Mouse (Mus musculus) retina, embryonic 14.5 days (tissue): Measurements from ENCODE around the gene Hmga1b.
"Not testable (repeated sequence)": the region's sequence is repeated elsewhere in the genome, so short reads cannot be mapped to it uniquely, and the experiment has no call there.

Experiments used
- DNase-seq: peaks from one replicate; pipeline ENCODE4 v3.0.0-alpha.2; 2015; ENCODE audit warnings: low spot score

The Hmga1b gene

GRCm38 (mm10) chr11:120731858-120732680, 30.5 kb upstream of the Hmga1b start, which contains the start of gene Cbr2:
Cbr2 (minus strand) TSS chr11:120732114.
- DNase-seq = no peak

DNA sequence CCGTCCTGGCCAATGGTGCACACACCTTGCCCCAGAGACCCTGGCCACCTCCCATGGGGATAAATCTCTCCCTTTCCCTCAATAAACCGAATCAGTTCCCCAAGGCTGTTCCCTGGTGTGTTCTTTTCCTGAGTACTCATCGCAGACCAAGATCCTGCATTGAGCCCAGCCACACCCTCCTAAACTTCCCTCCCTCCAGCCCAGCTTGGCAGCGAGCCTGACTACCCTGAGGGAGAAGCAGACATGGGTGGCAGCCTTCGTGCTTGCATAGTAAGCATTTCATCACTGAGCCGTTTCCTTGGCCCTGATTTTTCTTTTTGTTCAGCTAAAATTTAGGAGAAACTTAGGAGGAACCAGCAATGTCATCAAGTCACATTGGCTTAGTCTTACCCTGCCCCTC, 29.1 kb upstream of the Hmga1b start:
- no peak for DNase-seq

- no peak for DNase-seq
Measured at GRCm38 (mm10) chr11:120736424-120736823, 26.2 kb upstream of the Hmga1b start.

DNA sequence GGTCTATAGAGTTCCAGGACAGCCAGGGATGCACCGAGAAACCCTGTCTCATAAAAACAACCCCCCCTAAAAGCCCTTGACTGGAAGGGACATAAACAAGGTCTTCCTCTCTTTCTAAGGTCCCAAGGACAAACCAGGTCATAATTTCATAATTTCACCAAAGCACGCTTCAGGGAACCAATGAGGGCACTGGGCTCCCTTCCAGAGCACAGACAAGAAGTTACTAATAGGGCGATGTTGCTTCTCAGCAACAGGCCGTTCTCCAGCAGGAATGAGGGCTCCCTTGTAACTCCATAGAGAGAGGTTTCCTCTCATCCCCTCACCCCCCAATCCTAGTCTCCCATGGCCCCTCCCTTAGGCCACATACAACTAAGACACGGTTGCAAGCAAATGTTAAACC, 21.6 kb upstream of the Hmga1b start:
- DNase-seq = no peak

- no peak for DNase-seq
Measured at GRCm38 (mm10) chr11:120744121-120744701, 18.4 kb upstream of the Hmga1b start.

DNA sequence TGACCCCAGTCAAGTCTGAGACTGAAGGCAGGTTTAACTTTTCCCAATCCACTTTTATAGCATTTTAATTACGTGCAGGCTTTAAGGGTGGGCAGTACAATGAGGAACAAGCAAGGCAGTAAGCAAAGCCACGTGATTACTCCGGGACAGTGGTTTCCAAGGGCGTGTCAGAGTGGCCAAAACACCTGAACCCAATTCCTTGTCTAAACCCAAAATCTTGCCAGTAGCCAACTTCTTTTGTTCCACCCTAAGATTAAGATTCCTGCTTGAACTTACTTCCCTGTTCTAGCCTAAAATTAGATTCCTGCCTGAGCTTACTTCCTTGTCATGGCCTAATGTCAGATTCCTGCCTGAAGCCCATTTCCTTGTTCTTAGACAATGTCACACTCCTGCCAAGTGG, 14.6 kb upstream of the Hmga1b start:
- DNase-seq = no peak

- peak; percentile 57 for DNase-seq
Measured at GRCm38 (mm10) chr11:120749430-120749829, 13.2 kb upstream of the Hmga1b start.

DNA sequence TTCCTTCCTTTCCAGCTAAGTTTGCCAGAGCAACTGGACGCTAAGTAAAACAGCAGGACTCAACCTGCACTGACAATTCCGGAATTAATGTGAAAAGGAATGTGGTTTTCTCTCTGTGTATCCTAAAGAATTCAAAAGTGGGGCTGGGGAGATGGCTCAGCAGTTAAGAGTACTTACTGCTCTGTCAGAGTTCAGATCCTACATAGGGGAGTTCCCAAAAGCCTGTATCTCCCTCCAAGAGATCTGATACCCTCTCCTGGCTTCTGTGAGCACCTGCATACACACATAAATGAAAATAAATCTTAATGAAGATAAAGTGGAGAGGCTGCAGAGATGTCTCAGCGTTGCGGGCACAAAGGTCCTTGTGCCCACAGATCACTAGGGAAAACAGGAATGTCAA, 11.0 kb upstream of the Hmga1b start:
- DNase-seq = no peak

DNA sequence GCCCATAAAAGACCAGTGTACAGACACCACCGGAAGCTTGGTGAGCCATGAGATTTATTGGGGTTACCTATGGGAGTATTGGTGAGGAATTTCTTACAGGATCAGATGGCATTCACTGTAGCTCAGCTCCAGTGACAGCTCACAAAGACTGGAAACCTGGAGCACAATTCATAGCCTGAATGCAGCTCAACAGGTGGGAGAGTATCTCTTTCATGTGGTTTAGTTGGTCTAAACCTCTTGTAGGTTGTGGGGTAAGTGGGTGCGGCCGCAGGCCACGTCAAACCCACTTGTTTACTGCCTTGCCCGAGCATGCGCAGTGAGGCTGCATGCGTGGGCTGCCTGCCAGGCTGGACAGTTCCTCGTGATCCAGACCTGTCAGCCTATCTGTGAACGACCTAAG, 2.4 kb upstream of the Hmga1b start:
- DNase-seq = no peak

DNA sequence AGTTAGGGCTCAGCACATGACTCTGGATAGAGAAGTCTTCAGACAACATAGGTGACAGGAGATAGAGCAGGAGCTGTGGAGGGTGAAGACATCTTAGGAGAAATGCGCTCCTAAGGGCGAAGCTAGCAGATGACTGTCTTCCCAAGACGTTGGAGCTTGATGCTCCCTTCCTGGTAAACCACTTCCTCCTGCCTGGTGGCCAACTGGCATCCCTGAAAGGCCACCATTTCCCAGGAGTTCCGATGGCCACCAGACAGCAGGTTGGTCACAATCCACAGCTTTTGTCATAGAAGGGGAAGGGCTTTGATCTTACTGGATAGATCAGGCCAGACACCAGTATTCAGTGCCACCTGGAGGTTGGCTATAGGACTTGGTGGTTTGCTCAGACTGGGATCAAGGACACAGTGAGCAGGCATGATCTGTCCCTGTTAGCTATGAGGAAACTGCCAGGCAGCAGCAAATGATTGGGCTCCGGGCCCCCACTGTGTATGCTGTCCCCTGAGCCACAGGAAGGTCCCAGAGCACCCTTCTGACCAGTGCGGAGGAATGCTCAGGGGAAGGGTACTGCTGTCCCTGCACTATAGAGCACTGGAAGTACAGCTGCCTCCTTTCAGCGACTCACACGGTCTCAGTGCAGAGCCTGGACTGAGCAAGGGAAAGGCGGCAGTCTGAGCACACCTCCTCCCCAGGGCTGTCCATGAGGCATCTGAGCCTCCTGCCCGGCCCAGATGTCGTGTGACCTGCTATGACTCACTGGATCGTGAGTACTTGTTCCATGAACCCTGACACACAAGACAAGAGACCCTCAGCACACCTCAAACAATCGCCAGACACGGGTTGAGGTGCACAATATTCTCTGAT, 553 bp upstream of the Hmga1b start:
- no peak for DNase-seq

GRCm38 (mm10) chr11:120763121-120763999, 766 bp downstream of the Hmga1b start:
- not testable (repeated sequence) for DNase-seq

- DNase-seq = not testable (repeated sequence)
Measured at GRCm38 (mm10) chr11:120767023-120767422, 4.4 kb downstream of the Hmga1b start.

- no peak for DNase-seq
Measured at GRCm38 (mm10) chr11:120768206-120768605, 5.6 kb downstream of the Hmga1b start.

- DNase-seq = no peak
Measured at GRCm38 (mm10) chr11:120772749-120773148, 10.2 kb downstream of the Hmga1b start.

DNA sequence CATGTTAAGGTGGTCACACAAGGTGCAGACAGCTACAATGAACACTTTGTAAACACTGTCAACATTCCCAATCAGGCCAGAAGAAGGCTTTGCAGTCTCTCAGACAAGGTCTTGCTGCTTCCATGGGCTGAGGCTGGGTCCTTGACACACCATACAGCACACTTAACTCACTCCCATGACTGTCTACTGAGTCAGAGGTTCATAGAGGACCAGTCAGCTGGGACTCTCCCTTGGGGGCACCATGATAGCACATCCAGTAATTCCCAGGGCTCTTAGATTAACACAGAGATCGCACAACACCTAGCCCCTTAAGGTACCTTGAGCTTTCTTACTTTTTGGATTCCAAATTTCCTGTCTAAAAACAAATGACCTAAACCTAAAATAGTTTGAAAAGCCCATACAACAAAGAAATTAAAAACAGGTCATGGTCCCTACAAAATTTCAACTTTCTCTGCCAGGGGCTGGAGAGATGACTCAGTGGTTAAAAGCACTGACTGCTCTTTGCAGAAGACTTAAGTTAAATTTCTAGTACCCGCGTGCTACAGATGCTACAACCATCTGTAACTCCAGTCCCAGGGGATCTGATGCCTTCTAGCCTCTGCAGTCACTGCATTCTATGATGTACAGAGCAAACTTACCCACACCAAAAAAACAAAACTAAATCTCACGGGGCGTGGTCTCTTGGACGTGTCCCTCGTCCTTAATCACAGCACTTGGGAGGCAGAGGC, 11.0 kb downstream of the Hmga1b start:
- DNase-seq = no peak

- DNase-seq = peak; percentile 98
Measured at GRCm38 (mm10) chr11:120775774-120776469, 13.3 kb downstream of the Hmga1b start.

GRCm38 (mm10) chr11:120777123-120777522, 14.5 kb downstream of the Hmga1b start:
- DNase-seq = no peak

GRCm38 (mm10) chr11:120779876-120780275, 17.3 kb downstream of the Hmga1b start:
- DNase-seq = no peak

DNA sequence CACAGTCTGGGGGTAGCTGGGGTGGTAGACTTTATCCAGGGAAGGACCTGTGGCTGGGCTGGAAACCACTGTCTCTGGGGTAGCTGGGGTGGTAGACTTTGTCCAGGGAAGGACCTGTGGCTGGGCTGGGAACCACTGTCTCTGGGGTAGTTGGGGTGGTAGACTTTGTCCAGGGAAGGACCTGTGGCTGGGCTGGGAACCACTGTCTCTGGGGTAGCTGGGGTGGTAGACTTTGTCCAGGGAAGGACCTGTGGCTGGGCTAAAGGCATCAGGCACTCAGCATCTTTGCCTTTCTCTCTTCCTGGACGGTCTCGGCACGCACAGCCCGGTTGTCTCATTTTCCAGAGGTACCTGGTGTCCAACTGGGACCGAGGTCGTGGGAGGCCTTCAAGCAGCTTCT, 18.8 kb downstream of the Hmga1b start:
- not testable (repeated sequence) for DNase-seq

DNA sequence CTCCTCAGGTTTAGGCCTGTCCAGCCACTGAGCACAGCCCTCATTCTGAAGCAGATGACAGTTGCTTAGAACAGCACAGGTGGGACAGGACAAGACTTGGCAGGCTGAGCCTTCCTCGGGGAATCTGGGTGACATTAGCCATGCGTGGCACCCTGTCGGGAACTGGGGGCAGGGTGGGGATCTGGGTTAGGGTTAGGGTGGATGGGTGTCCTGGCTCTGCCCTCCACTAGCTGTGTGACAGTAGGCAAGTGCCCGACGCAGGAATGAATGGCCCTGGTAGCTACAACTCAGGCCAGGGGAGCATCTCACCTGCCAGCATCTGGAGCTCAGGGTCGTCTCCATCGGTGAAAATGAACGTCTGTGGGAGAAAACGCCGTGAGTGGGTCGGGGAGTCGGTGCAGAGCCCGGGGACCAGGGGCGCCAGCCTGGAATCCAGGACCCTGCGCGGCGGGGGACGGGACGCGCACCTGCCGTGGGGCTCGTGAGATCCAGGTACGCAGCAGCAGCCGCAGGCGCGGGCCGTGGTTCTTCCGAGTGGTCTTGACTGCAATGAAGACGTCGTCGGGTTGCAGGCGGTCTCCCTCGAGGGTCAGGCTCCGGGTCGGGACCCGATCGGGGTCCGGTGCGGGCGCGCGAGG, 21.0 kb downstream of the Hmga1b start:
- DNase-seq = no peak
